Mouse (Mus musculus): ENCODE data around the gene Mrvi1. TPM values are rescaled to one million over a fixed set of nuclear protein-coding genes. Genes with fewer than 3 reads are reported as not detected.

Mrvi1 gene
- polyA plus RNA-seq, 1 experiment, result 18.0 TPM

GRCm38 (mm10) chr7:110983621-110984020 is 1.4 kb upstream of the Mrvi1 start:
- no peak for DNase-seq (ENCODE audit: low read depth, low spot score)
- WGBS, result 44% methylated on average over 5 of the region's 5 CpGs

- WGBS, result 31% methylated on average over 4 of the region's 4 CpGs
- DNase-seq (ENCODE audit: low read depth, low spot score), result no peak
Measured at GRCm38 (mm10) chr7:110982764-110983163, 503 bp upstream of the Mrvi1 start.

GRCm38 (mm10) chr7:110981036-110981435 is 1.2 kb downstream of the Mrvi1 start:
- 29% methylated on average over 8 of the region's 8 CpGs for WGBS
- DNase-seq (ENCODE audit: low read depth, low spot score), result no peak

- no peak for DNase-seq (ENCODE audit: low read depth, low spot score)
- 81% methylated on average over 7 of the region's 7 CpGs for WGBS
Measured at GRCm38 (mm10) chr7:110977699-110978392, 4.4 kb downstream of the Mrvi1 start.

GRCm38 (mm10) chr7:110973450-110973849 is 8.8 kb downstream of the Mrvi1 start:
- 20% methylated on average over 4 of the region's 4 CpGs for WGBS
- no peak for DNase-seq (ENCODE audit: low read depth, low spot score)

GRCm38 (mm10) chr7:110972796-110973195 is 9.5 kb downstream of the Mrvi1 start:
- 17% methylated on average over 2 of the region's 2 CpGs for WGBS
- DNase-seq (ENCODE audit: low read depth, low spot score), result no peak

GRCm38 (mm10) chr7:110967373-110967772 is 14.9 kb downstream of the Mrvi1 start:
- WGBS, result 59% methylated on average over 4 of the region's 4 CpGs
- no peak for DNase-seq (ENCODE audit: low read depth, low spot score)

- WGBS, result 89% methylated on average over 5 of the region's 5 CpGs
Measured at GRCm38 (mm10) chr7:110966853-110967252, 15.4 kb downstream of the Mrvi1 start.

GRCm38 (mm10) chr7:110965387-110965786 is 16.9 kb downstream of the Mrvi1 start:
- WGBS, result 70% methylated on average over 3 of the region's 3 CpGs
- no peak for DNase-seq (ENCODE audit: low read depth, low spot score)

More at GRCm38 (mm10) chr7:110966853-110967252, 15.4 kb downstream of the Mrvi1 start:
- no peak for DNase-seq (ENCODE audit: low read depth, low spot score)

- WGBS, result 85% methylated on average over 3 of the region's 3 CpGs
- DNase-seq (ENCODE audit: low read depth, low spot score), result no peak
Measured at GRCm38 (mm10) chr7:110963655-110963997, 18.6 kb downstream of the Mrvi1 start.

- WGBS, result 75% methylated on average over 9 of the region's 9 CpGs
Measured at GRCm38 (mm10) chr7:110962943-110963654, 19.2 kb downstream of the Mrvi1 start.

GRCm38 (mm10) chr7:110962497-110962896 is 19.8 kb downstream of the Mrvi1 start:
- DNase-seq (ENCODE audit: low read depth, low spot score), result no peak
- 87% methylated on average over 3 of the region's 3 CpGs for WGBS

More at GRCm38 (mm10) chr7:110962943-110963654, 19.2 kb downstream of the Mrvi1 start:
- DNase-seq (ENCODE audit: low read depth, low spot score), result no peak

GRCm38 (mm10) chr7:110956422-110957170 is 25.7 kb downstream of the Mrvi1 start:
- 84% methylated on average over 14 of the region's 14 CpGs for WGBS
- DNase-seq (ENCODE audit: low read depth, low spot score), result no peak

- DNase-seq (ENCODE audit: low read depth, low spot score), result no peak
- WGBS, result 62% methylated on average over 2 of the region's 2 CpGs
Measured at GRCm38 (mm10) chr7:110955576-110955975, 26.7 kb downstream of the Mrvi1 start.

GRCm38 (mm10) chr7:110954072-110954858 is 28.0 kb downstream of the Mrvi1 start:
- no peak for DNase-seq (ENCODE audit: low read depth, low spot score)
- WGBS, result 81% methylated on average over 6 of the region's 6 CpGs

GRCm38 (mm10) chr7:110953210-110953609 is 29.1 kb downstream of the Mrvi1 start:
- DNase-seq (ENCODE audit: low read depth, low spot score), result no peak
- WGBS, result 33% methylated on average over 1 of the region's 1 CpGs

GRCm38 (mm10) chr7:110950621-110950925 is 31.7 kb downstream of the Mrvi1 start:
- DNase-seq (ENCODE audit: low read depth, low spot score), result no peak

- 75% methylated on average over 13 of the region's 13 CpGs for WGBS
- DNase-seq (ENCODE audit: low read depth, low spot score), result no peak
Measured at GRCm38 (mm10) chr7:110949785-110950620, 32.3 kb downstream of the Mrvi1 start.

- no peak for DNase-seq (ENCODE audit: low read depth, low spot score)
- 56% methylated on average over 3 of the region's 3 CpGs for WGBS
Measured at GRCm38 (mm10) chr7:110948579-110948978, 33.7 kb downstream of the Mrvi1 start.

Data from large intestine, adult 2 months (tissue).